Mouse (Mus musculus) 3T3-L1 (cell line): ENCODE data around the gene Crygb.

ENCODE experiments used
- DNase-seq: peaks from one replicate; pipeline ENCODE4 v3.0.0-alpha.2; 2015; ENCODE audit warnings: low read depth, low spot score

The Crygb gene

GRCm38 (mm10) chr1:65082188-65082587, at the start of gene Crygb:
Gene Crygb, minus strand, starts transcription at chr1:65082288.
- DNase-seq, result no peak

GRCm38 (mm10) chr1:65131671-65132070, 49.6 kb upstream of the Crygb start:
- no peak for DNase-seq

- DNase-seq, result no peak
Measured at GRCm38 (mm10) chr1:65130226-65130625, 48.1 kb upstream of the Crygb start.

- DNase-seq, result no peak
Measured at GRCm38 (mm10) chr1:65129634-65130180, 47.6 kb upstream of the Crygb start.

GRCm38 (mm10) chr1:65122574-65123372, 40.7 kb upstream of the Crygb start, which contains the start of gene D630023F18Rik:
Gene D630023F18Rik, minus strand, starts transcription at chr1:65123214.
- DNase-seq, result peak; percentile 37

GRCm38 (mm10) chr1:65119438-65119837, 37.4 kb upstream of the Crygb start, which contains the start of gene Gm28845:
Gene Gm28845, minus strand, starts transcription at chr1:65119558.
- no peak for DNase-seq

GRCm38 (mm10) chr1:65118150-65118913, 36.2 kb upstream of the Crygb start:
- DNase-seq, result peak; percentile 46

- peak; percentile 66 for DNase-seq
Measured at GRCm38 (mm10) chr1:65113536-65114172, 31.6 kb upstream of the Crygb start.

- DNase-seq, result no peak
Measured at GRCm38 (mm10) chr1:65112807-65113196, 30.7 kb upstream of the Crygb start.

GRCm38 (mm10) chr1:65112031-65112806, 30.1 kb upstream of the Crygb start:
- DNase-seq, result peak; percentile 96

- no peak for DNase-seq
Measured at GRCm38 (mm10) chr1:65109756-65110435, 27.8 kb upstream of the Crygb start.

- no peak for DNase-seq
Measured at GRCm38 (mm10) chr1:65109196-65109595, 27.1 kb upstream of the Crygb start.

- no peak for DNase-seq
Measured at GRCm38 (mm10) chr1:65107654-65108279, 25.7 kb upstream of the Crygb start.

- DNase-seq, result no peak
Measured at GRCm38 (mm10) chr1:65103273-65103672, 21.2 kb upstream of the Crygb start, which contains the start of gene Cryga. Gene Cryga, minus strand, starts transcription at chr1:65103373.

GRCm38 (mm10) chr1:65096953-65097352, 14.9 kb upstream of the Crygb start:
- no peak for DNase-seq

GRCm38 (mm10) chr1:65091566-65091965, 9.5 kb upstream of the Crygb start:
- DNase-seq, result peak; percentile 72

GRCm38 (mm10) chr1:65090370-65090769, 8.3 kb upstream of the Crygb start:
- DNase-seq, result peak; percentile 58

GRCm38 (mm10) chr1:65088567-65089356, 6.7 kb upstream of the Crygb start:
- no peak for DNase-seq

- DNase-seq, result peak; percentile 40
Measured at GRCm38 (mm10) chr1:65075607-65076006, 6.5 kb downstream of the Crygb start.
